Mouse (Mus musculus) G1E (cell line): ENCODE data around the gene C1qb.
A peak's percentile ranks its signal among the peaks of the same experiment; 100 is the strongest.

Source experiments
- CTCF ChIP-seq: IDR thresholded peaks from 2 replicates; pipeline ENCODE4 v1.5.1; 2012; ENCODE audit warnings: low read depth, low read length, inconsistent platforms, mixed read lengths
- GATA1 ChIP-seq: IDR thresholded peaks from 2 replicates; pipeline ENCODE4 v1.6.1; 2012; ENCODE audit warnings: borderline replicate concordance, low read length, inconsistent platforms, mixed read lengths
- GATA2 ChIP-seq: IDR thresholded peaks from 2 replicates; pipeline ENCODE4 v1.6.1; 2012; ENCODE audit warnings: low read depth, low read length, inconsistent platforms, borderline replicate concordance
- POLR2AphosphoS5 ChIP-seq: IDR thresholded peaks from 2 replicates; pipeline ENCODE4 v1.6.1; 2012; ENCODE audit warnings: low read depth, low read length, inconsistent platforms; ENCODE audit not compliant: insufficient replicate concordance
- TAL1 ChIP-seq: conservative IDR thresholded peaks from 2 replicates; pipeline ENCODE4 v1.6.1; 2012; ENCODE audit warnings: low read depth, low read length, inconsistent platforms, mixed read lengths

DNA sequence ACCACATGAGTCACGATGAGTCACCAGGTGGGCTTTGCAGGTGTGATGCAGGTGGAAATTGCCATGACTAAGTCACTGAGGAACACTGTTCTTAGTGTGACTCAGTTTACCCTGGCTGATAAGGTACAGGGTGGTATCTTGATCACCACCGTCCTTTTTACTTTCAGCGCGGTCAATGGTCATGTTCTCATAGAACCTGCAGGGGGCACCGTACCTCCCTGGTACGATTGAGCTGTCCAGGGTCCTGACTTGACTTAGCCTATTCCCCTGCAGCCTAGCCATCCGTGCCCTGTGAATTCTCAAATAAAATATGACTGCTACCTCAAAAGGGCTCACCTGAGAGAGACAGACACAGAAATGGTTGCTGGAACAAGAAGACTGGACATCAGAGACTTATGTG, 21.0 kb upstream of the C1qb start:
- TF ChIP-seq CTCF (peak; percentile 61), GATA1 (no peak), POLR2AphosphoS5 (no peak), TAL1 (no peak), GATA2 (no peak)
